8 mouse cellular contexts compared by ENCODE assay signal in the genomic region with DNA sequence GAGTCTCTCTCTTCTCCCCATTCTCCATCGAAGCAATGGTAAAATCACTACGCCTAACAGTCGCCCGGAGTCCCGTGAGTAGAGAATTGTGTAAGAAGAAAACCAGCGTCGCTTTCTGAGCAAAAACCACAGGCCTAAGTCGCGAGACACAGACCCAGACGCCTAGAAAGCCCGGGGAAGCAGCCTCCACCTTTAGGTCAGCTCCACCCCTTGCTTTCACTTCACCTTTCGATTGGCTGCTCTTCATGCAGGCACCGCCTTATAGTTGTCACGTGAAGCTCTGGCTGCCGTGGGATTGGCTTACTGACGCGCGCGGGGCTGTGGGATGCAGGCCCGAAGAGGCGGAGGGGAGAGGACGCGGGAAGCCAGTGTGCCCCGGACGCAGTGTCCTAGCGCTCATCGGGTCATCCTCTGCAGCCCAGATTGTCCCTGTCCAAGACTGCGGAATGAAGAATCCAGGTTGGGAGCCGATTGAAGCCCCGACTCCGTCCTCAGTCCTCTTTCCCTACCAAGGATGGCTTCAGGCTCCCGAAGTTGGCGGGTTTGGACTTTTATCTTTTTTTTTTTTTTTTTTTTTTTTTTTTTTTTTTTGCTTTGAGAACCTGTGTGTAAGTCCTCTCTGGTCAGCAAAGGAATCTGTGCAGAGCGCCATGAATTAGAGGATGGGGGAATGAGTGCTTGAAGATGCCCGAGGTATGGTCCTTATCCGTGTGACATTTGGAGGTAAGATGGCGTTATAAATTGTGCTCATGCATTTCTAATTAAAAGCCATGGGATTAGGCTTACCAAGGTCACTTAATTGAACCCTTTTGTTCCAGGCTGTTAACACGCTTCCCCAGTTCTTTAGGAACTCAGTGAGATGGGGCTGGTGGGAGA. TPM values are rescaled to one million over a fixed set of nuclear protein-coding genes. Genes with fewer than 3 reads are reported as not detected.
DNase-seq lines count a peak whose midpoint lies in the region; ATAC-seq and TF ChIP-seq lines count a peak whose summit lies in the region.

No protein-coding gene starts in this region.

- no peaks in the 10 kb centered on the region for H3K9me3 ChIP-seq in erythroblast, embryonic 14.5 days (ENCODE audit: control insufficient read depth, low read length)
- no peaks in the 10 kb centered on the region for H3K9me3 ChIP-seq in heart, embryonic 12.5 days (replicated peaks)
- H3K9me3 ChIP-seq in liver, embryonic 12.5 days (replicated peaks): no peaks in the 10 kb centered on the region
- H3K9me3 ChIP-seq in stomach, embryonic 15.5 days: no peaks in the 10 kb centered on the region

- H3ac ChIP-seq in C2C12 (ENCODE audit: control insufficient read depth, insufficient read length, low read depth): peak overlapping the region; percentile 66

- H3K4me1 ChIP-seq in erythroblast, embryonic 14.5 days (ENCODE audit: control insufficient read depth): peaks cover 84% of the 10 kb centered on the region
- H3K4me1 ChIP-seq in heart, embryonic 12.5 days (replicated peaks): peaks cover 16% of the 10 kb centered on the region
- H3K4me1 ChIP-seq in liver, embryonic 12.5 days: peaks cover 68% of the 10 kb centered on the region
- H3K4me1 ChIP-seq in stomach, embryonic 15.5 days: peaks cover 7% of the 10 kb centered on the region

- H3K4me3 ChIP-seq in C2C12 (ENCODE audit: insufficient read depth, poor library complexity, severe bottlenecking): peak overlapping the region; percentile 83
- H3K4me3 ChIP-seq in erythroblast, embryonic 14.5 days (replicated peaks): peak overlapping the region; percentile 98
- peak overlapping the region; percentile 64 for H3K4me3 ChIP-seq in heart, embryonic 12.5 days
- H3K4me3 ChIP-seq in liver, embryonic 12.5 days: peak overlapping the region; percentile 78
- peak overlapping the region; percentile 66 for H3K4me3 ChIP-seq in stomach, embryonic 15.5 days (replicated peaks)

- peaks cover 50% of the 10 kb centered on the region for H3K79me2 ChIP-seq in C2C12 (ENCODE audit: control insufficient read depth, insufficient read depth)

- TF ChIP-seq CTCF in C2C12 (IDR thresholded peaks at IDR 0.05; ENCODE audit: control insufficient read depth, insufficient read depth, insufficient read length): no peak
- no peak for TF ChIP-seq CTCF in brain, embryonic 14.5 days (IDR thresholded peaks at IDR 0.05; ENCODE audit: borderline replicate concordance, extremely low read depth, insufficient read depth, insufficient read length)

- peak; percentile 99 for DNase-seq in brain, embryonic 14.5 days (ENCODE audit: low read depth)
- DNase-seq in kidney, postnatal 10 days: peak; percentile 96
- peak; percentile 93 to 94 for DNase-seq in natural killer cell, adult 2 months (ENCODE audit: low spot score in 2 of 2)

- peaks cover 2% of the 10 kb centered on the region for H3K27me3 ChIP-seq in C2C12 (ENCODE audit: control insufficient read depth, insufficient read depth, insufficient read length)
- H3K27me3 ChIP-seq in erythroblast, embryonic 14.5 days (ENCODE audit: control insufficient read depth): no peaks in the 10 kb centered on the region; the same call in 1 of the 2 replicates
- no peaks in the 10 kb centered on the region for H3K27me3 ChIP-seq in heart, embryonic 12.5 days (replicated peaks)
- H3K27me3 ChIP-seq in liver, embryonic 12.5 days (replicated peaks): peaks cover 4% of the 10 kb centered on the region; the same call in 1 of the 2 replicates
- no peaks in the 10 kb centered on the region for H3K27me3 ChIP-seq in stomach, embryonic 15.5 days (replicated peaks)

- TF ChIP-seq POLR2A in brain, embryonic 14.5 days (IDR thresholded peaks at IDR 0.05; ENCODE audit: borderline replicate concordance, extremely low read depth, insufficient read depth, insufficient read length, poor library complexity, severe bottlenecking): peak; percentile 67; the same call in 1 of the 2 replicates

- H3K79me3 ChIP-seq in C2C12 (ENCODE audit: low read depth): peaks cover 27% of the 10 kb centered on the region

- H3K27ac ChIP-seq in heart, embryonic 12.5 days (ENCODE audit: poor library complexity, severe bottlenecking): peak overlapping the region; percentile 75; the same call in 1 of the 2 replicates
- H3K27ac ChIP-seq in liver, embryonic 12.5 days: peak overlapping the region; percentile 86
- peak overlapping the region; percentile 70; the same call in 1 of the 2 replicates for H3K27ac ChIP-seq in stomach, embryonic 15.5 days

- peaks cover 33% of the 10 kb centered on the region for H3K36me3 ChIP-seq in C2C12 (ENCODE audit: control insufficient read depth, insufficient read depth)
- peaks cover 42% of the 10 kb centered on the region for H3K36me3 ChIP-seq in erythroblast, embryonic 14.5 days (ENCODE audit: control insufficient read depth)
- H3K36me3 ChIP-seq in heart, embryonic 12.5 days: peaks cover 12% of the 10 kb centered on the region
- peaks cover 31% of the 10 kb centered on the region for H3K36me3 ChIP-seq in liver, embryonic 12.5 days
- H3K36me3 ChIP-seq in stomach, embryonic 15.5 days: no peaks in the 10 kb centered on the region

- WGBS in heart, embryonic 12.5 days: under 1% methylated on average over 38 of the region's 38 CpGs
- WGBS in liver, embryonic 12.5 days (ENCODE audit: insufficient replicate concordance): under 1% methylated on average over 38 of the region's 38 CpGs
- WGBS in stomach, embryonic 15.5 days: under 1% methylated on average over 37 of the region's 38 CpGs

- ATAC-seq in heart, embryonic 12.5 days (ENCODE audit: insufficient number of reproducible peaks, low FRiP score): peak; percentile 99
- ATAC-seq in liver, embryonic 12.5 days: peak; percentile 93
- ATAC-seq in stomach, embryonic 15.5 days (ENCODE audit: insufficient read depth, low FRiP score, low read depth): peak; percentile 99

- H3K4me2 ChIP-seq in heart, embryonic 12.5 days: peak overlapping the region; percentile 84
- peak overlapping the region; percentile 80 for H3K4me2 ChIP-seq in liver, embryonic 12.5 days
- peak overlapping the region; percentile 77 for H3K4me2 ChIP-seq in stomach, embryonic 15.5 days

- peak overlapping the region; percentile 78 for H3K9ac ChIP-seq in heart, embryonic 12.5 days
- peak overlapping the region; percentile 82 for H3K9ac ChIP-seq in liver, embryonic 12.5 days
- peak overlapping the region; percentile 63 for H3K9ac ChIP-seq in stomach, embryonic 15.5 days

TF ChIP-seq in C2C12, 6 proteins besides CTCF, POLR2A, EP300 and RAD21:
- TF ChIP-seq MAX (IDR thresholded peaks at IDR 0.05) (peak; percentile 74), FOSL1 (IDR thresholded peaks at IDR 0.05; ENCODE audit: insufficient read depth, low read length, poor library complexity, severe bottlenecking) (no peak), MYOG (IDR thresholded peaks at IDR 0.05; ENCODE audit: control insufficient read depth, extremely low read depth, insufficient read length) (no peak), MYOD1 (IDR thresholded peaks at IDR 0.05; ENCODE audit: control insufficient read depth, insufficient read length, low read depth) (no peak), USF1 (IDR thresholded peaks at IDR 0.05; ENCODE audit: low read depth) (peak; percentile 98), CEBPB (IDR thresholded peaks at IDR 0.05; ENCODE audit: low read depth) (peak; percentile 15)

RNA-seq across cellular contexts. Expression of gene Slfn14, which starts 5.1 kb away (rescaled TPM):
- not detected for polyA plus RNA-seq in C2C12 (2012; fragmentation: generic; extraction: Trizol)
- polyA plus RNA-seq in brain, embryonic 14.5 days (2012; rRNA removed): 0.05 and 0.09 TPM in 2 replicates
- polyA plus RNA-seq in erythroblast, embryonic 14.5 days (2012): 1.0 and 1.1 TPM in 2 replicates
- 3.0 and 3.4 TPM in 2 replicates for polyA plus RNA-seq in heart, embryonic 12.5 days (2016; fragmentation: Nextera tagmentation; extraction: Ambion mirVana)
- polyA plus RNA-seq in liver, embryonic 12.5 days (2016; fragmentation: Nextera tagmentation; extraction: Ambion mirVana): 14.5 and 15.6 TPM in 2 replicates
- 1.1 and 2.6 TPM in 2 replicates for polyA plus RNA-seq in stomach, embryonic 15.5 days (2015; fragmentation: Nextera tagmentation; extraction: Ambion mirVana)

RNA-seq across cellular contexts. Expression of gene Ap2b1, which starts 7.2 kb away (rescaled TPM):
- polyA plus RNA-seq in C2C12 (2012; fragmentation: generic; extraction: Trizol): 47.9 TPM
- polyA plus RNA-seq in brain, embryonic 14.5 days (2012; rRNA removed): 83.2 and 149 TPM in 2 replicates
- 1.3 and 1.5 TPM in 2 replicates for polyA plus RNA-seq in erythroblast, embryonic 14.5 days (2012)
- 53.8 and 58.7 TPM in 2 replicates for polyA plus RNA-seq in heart, embryonic 12.5 days (2016; fragmentation: Nextera tagmentation; extraction: Ambion mirVana)
- 32.8 and 33.4 TPM in 2 replicates for polyA plus RNA-seq in liver, embryonic 12.5 days (2016; fragmentation: Nextera tagmentation; extraction: Ambion mirVana)
- 42.3 and 53.0 TPM in 2 replicates for polyA plus RNA-seq in stomach, embryonic 15.5 days (2015; fragmentation: Nextera tagmentation; extraction: Ambion mirVana)

RNA-seq across cellular contexts. Expression of gene Pex12, which starts 10.8 kb away (rescaled TPM):
- polyA plus RNA-seq in C2C12 (2012; fragmentation: generic; extraction: Trizol): 6.1 TPM
- polyA plus RNA-seq in brain, embryonic 14.5 days (2012; rRNA removed): 13.6 and 13.7 TPM in 2 replicates
- polyA plus RNA-seq in erythroblast, embryonic 14.5 days (2012): 0.02 and 0.07 TPM in 2 replicates
- polyA plus RNA-seq in heart, embryonic 12.5 days (2016; fragmentation: Nextera tagmentation; extraction: Ambion mirVana): 9.9 and 10.2 TPM in 2 replicates
- polyA plus RNA-seq in liver, embryonic 12.5 days (2016; fragmentation: Nextera tagmentation; extraction: Ambion mirVana): 8.2 and 8.3 TPM in 2 replicates
- 14.0 TPM in 2 replicates for polyA plus RNA-seq in stomach, embryonic 15.5 days (2015; fragmentation: Nextera tagmentation; extraction: Ambion mirVana)

Comparison
In these comparisons a context has a peak if more than half of its experiments do, and no peak if none do; other contexts are left out.
1. Peak in every context shown above with its lines: DNase-seq, ATAC-seq, H3K4me3 ChIP-seq and H3K27ac ChIP-seq.
2. RNA of gene Ap2b1, which starts 7.2 kb away (polyA plus RNA-seq): 83.2 to 149 TPM in brain, embryonic 14.5 days, 53.8 to 58.7 TPM in heart, embryonic 12.5 days, 47.9 TPM in C2C12 (single experiment), 42.3 to 53.0 TPM in stomach, embryonic 15.5 days and 32.8 to 33.4 TPM in liver, embryonic 12.5 days; 1.3 to 1.5 TPM in erythroblast, embryonic 14.5 days; every median in the first group is over 10 times any median in the second.